Mouse (Mus musculus) hindbrain, embryonic 11.5 days (tissue): ENCODE data around the gene Fbxo3. TPM values are rescaled to one million over a fixed set of nuclear protein-coding genes. Genes with fewer than 3 reads are reported as not detected.
"Not testable (repeated sequence)": the region's sequence is repeated elsewhere in the genome, so short reads cannot be mapped to it uniquely, and the experiment has no call there.

Experiments used
- ATAC-seq: fragments of 200-750 bp; cut with Nextera tagmentation; 2 replicates; pipeline ENCODE4 v1.8.0; 2017; ENCODE audit warnings: mild to moderate bottlenecking, moderate TSS enrichment, moderate library complexity; ENCODE audit not compliant: low FRiP score
- DNase-seq: peaks from one replicate; pipeline ENCODE4 v3.0.0-alpha.2; 2015; ENCODE audit warnings: low spot score
- H3K27ac ChIP-seq: fragments of 300-500 bp; sonication (generic); 2 replicates; pipeline ENCODE4 v1.5.1; 2014; ENCODE audit warnings: mild to moderate bottlenecking, low read depth, low read length
- H3K27me3 ChIP-seq: fragments of 300-500 bp; sonication (generic); 2 replicates; pipeline ENCODE4 v1.6.1; 2014; ENCODE audit warnings: mild to moderate bottlenecking, low read length, moderate library complexity, mixed read lengths; ENCODE audit not compliant: control insufficient read depth, insufficient read depth
- H3K36me3 ChIP-seq: fragments of 300-500 bp; sonication (generic); 2 replicates; pipeline ENCODE4 v1.6.1; 2014; ENCODE audit warnings: mild to moderate bottlenecking, low read length, moderate library complexity, mixed read lengths; ENCODE audit not compliant: control insufficient read depth, insufficient read depth
- H3K4me1 ChIP-seq: fragments of 300-500 bp; sonication (generic); replicated peaks from 2 replicates; pipeline ENCODE4 v1.6.1; 2014; ENCODE audit warnings: low read length, mixed read lengths; ENCODE audit not compliant: control insufficient read depth, insufficient read depth
- H3K4me2 ChIP-seq: fragments of 300-500 bp; sonication (generic); replicated peaks from 2 replicates; pipeline ENCODE4 v1.6.1; 2014; ENCODE audit warnings: mild to moderate bottlenecking, low read depth, low read length
- H3K4me3 ChIP-seq: fragments of 300-500 bp; sonication (generic); 2 replicates; pipeline ENCODE4 v1.5.1; 2014; ENCODE audit warnings: low read depth, low read length
- H3K9ac ChIP-seq: fragments of 300-500 bp; sonication (generic); 2 replicates; pipeline ENCODE4 v1.6.1; 2014; ENCODE audit warnings: low read depth, low read length
- H3K9me3 ChIP-seq: fragments of 300-500 bp; sonication (generic); 2 replicates; pipeline ENCODE4 v1.6.1; 2016; ENCODE audit warnings: low read length; ENCODE audit not compliant: control insufficient read depth
- WGBS: fragments of 180-500 bp; shearing (Covaris S2); extraction: QIAGEN DNeasy Blood & Tissue Kit; methylation state at CpG from one replicate; pipeline ENCODE4 v1.1.7; 2014; 5-methylcytosine and 5-hydroxymethylcytosine counted together
- polyA plus RNA-seq: library from polyadenylated mRNA; unstranded; fragments of >200 nt; fragmentation: Nextera tagmentation; extraction: Ambion mirVana; gene quantifications from 2 replicates; pipeline ENCODE4 v1.2.1, GENCODE M21; 2014

Fbxo3 gene
- 59.9 and 61.4 TPM in 2 replicates for polyA plus RNA-seq

GRCm38 (mm10) chr2:104027458-104028138 lies at the start of gene Fbxo3:
TSS of gene Fbxo3 (plus strand) at chr2:104027721.
- peak within 1 kb of the TSS; percentile 59 for H3K4me3 ChIP-seq
- ATAC-seq (peak; percentile 96), DNase-seq (peak; percentile 80)
- WGBS, result under 1% methylated on average over 27 of the region's 44 CpGs
- no peak within 1 kb of the TSS; the same call in 1 of the 2 replicates for H3K27ac ChIP-seq
- no peaks in the 10 kb centered on the region for H3K4me1 ChIP-seq
- peak within 1 kb of the TSS; percentile 82 for H3K4me2 ChIP-seq
- H3K27me3 ChIP-seq, result no peaks in the 10 kb centered on the region
- no peaks in the 10 kb centered on the region for H3K9me3 ChIP-seq
- no peaks in the 10 kb centered on the region for H3K36me3 ChIP-seq
- peak within 1 kb of the TSS; percentile 94 for H3K9ac ChIP-seq

GRCm38 (mm10) chr2:103982250-103982649 lies 45.3 kb upstream of the Fbxo3 start:
- no peak overlapping the region for H3K9ac ChIP-seq
- WGBS, result 8% methylated on average over 5 of the region's 5 CpGs
- H3K4me1 ChIP-seq, result no peaks in the 10 kb centered on the region
- no peak overlapping the region for H3K4me2 ChIP-seq
- no peaks in the 10 kb centered on the region for H3K27me3 ChIP-seq
- ATAC-seq (0 out of 2 replicates have a peak, but pooled peaks have one; percentile 60), DNase-seq (peak; percentile 89)
- H3K27ac ChIP-seq, result no peak overlapping the region
- H3K9me3 ChIP-seq, result no peaks in the 10 kb centered on the region
- no peak overlapping the region for H3K4me3 ChIP-seq
- no peaks in the 10 kb centered on the region for H3K36me3 ChIP-seq

GRCm38 (mm10) chr2:103983146-103983545 lies 44.4 kb upstream of the Fbxo3 start:
- DNase-seq, result no peak
- Histone ChIP-seq H3K27ac (no peak overlapping the region), H3K9ac (no peak overlapping the region), H3K4me1 (no peaks in the 10 kb centered on the region), H3K27me3 (no peaks in the 10 kb centered on the region), H3K9me3 (no peaks in the 10 kb centered on the region), H3K4me2 (no peak overlapping the region), H3K4me3 (no peak overlapping the region), H3K36me3 (no peaks in the 10 kb centered on the region)
- 91% methylated on average over 10 of the region's 10 CpGs for WGBS
- ATAC-seq, result no peak

- not testable (repeated sequence) for DNase-seq, H3K4me1 ChIP-seq, ATAC-seq, H3K4me2 ChIP-seq, H3K27ac ChIP-seq, H3K4me3 ChIP-seq, H3K36me3 ChIP-seq, H3K27me3 ChIP-seq, H3K9ac ChIP-seq, H3K9me3 ChIP-seq
- WGBS, result 66% methylated on average over 5 of the region's 8 CpGs
Measured at GRCm38 (mm10) chr2:103987595-103987994, 39.9 kb upstream of the Fbxo3 start.

GRCm38 (mm10) chr2:103989724-103990123 lies 37.8 kb upstream of the Fbxo3 start:
- Histone ChIP-seq H3K27ac (no peak overlapping the region), H3K9ac (no peak overlapping the region), H3K4me3 (no peak overlapping the region), H3K4me2 (no peak overlapping the region), H3K36me3 (no peaks in the 10 kb centered on the region), H3K27me3 (no peaks in the 10 kb centered on the region; the same call in 1 of the 2 replicates), H3K4me1 (no peaks in the 10 kb centered on the region), H3K9me3 (no peaks in the 10 kb centered on the region)
- WGBS, result 91% methylated on average over 6 of the region's 6 CpGs
- ATAC-seq (no peak), DNase-seq (no peak)

GRCm38 (mm10) chr2:103991303-103991702 lies 36.2 kb upstream of the Fbxo3 start:
- H3K4me1 ChIP-seq, result no peaks in the 10 kb centered on the region
- DNase-seq (no peak), ATAC-seq (no peak)
- no peaks in the 10 kb centered on the region for H3K36me3 ChIP-seq
- no peak overlapping the region for H3K9ac ChIP-seq
- no peak overlapping the region for H3K27ac ChIP-seq
- no peak overlapping the region for H3K4me3 ChIP-seq
- H3K4me2 ChIP-seq, result no peak overlapping the region
- H3K27me3 ChIP-seq, result no peaks in the 10 kb centered on the region; the same call in 1 of the 2 replicates
- H3K9me3 ChIP-seq, result no peaks in the 10 kb centered on the region

GRCm38 (mm10) chr2:103992162-103992561 lies 35.4 kb upstream of the Fbxo3 start:
- 69% methylated on average over 9 of the region's 9 CpGs for WGBS
- no peak overlapping the region for H3K4me2 ChIP-seq

GRCm38 (mm10) chr2:103992618-103993332 lies 34.7 kb upstream of the Fbxo3 start:
- H3K4me1 ChIP-seq, result no peaks in the 10 kb centered on the region
- ATAC-seq (no peak), DNase-seq (peak; percentile 21)
- no peaks in the 10 kb centered on the region for H3K36me3 ChIP-seq
- no peaks in the 10 kb centered on the region for H3K9me3 ChIP-seq
- no peak overlapping the region for H3K4me2 ChIP-seq
- no peak overlapping the region for H3K4me3 ChIP-seq
- peak overlapping the region; percentile 21; the same call in 1 of the 2 replicates for H3K9ac ChIP-seq
- no peaks in the 10 kb centered on the region; the same call in 1 of the 2 replicates for H3K27me3 ChIP-seq
- 27% methylated on average over 17 of the region's 17 CpGs for WGBS
- no peak overlapping the region for H3K27ac ChIP-seq

More at GRCm38 (mm10) chr2:103992162-103992561, 35.4 kb upstream of the Fbxo3 start:
- no peaks in the 10 kb centered on the region for H3K36me3 ChIP-seq
- ATAC-seq, result no peak
- no peaks in the 10 kb centered on the region for H3K4me1 ChIP-seq
- no peak overlapping the region for H3K27ac ChIP-seq
- H3K4me3 ChIP-seq, result no peak overlapping the region
- H3K27me3 ChIP-seq, result no peaks in the 10 kb centered on the region; the same call in 1 of the 2 replicates
- no peak for DNase-seq
- H3K9ac ChIP-seq, result no peak overlapping the region
- no peaks in the 10 kb centered on the region for H3K9me3 ChIP-seq
